Mouse (Mus musculus): ENCODE results near the gene Hoxc12. TPM values are rescaled to one million over a fixed set of nuclear protein-coding genes. Genes with fewer than 3 reads are reported as not detected.

Gene Hoxc12
- polyA plus RNA-seq, 1 experiment, result not detected

GRCm38 (mm10) chr15:102934897-102935296 is 1.7 kb upstream of the Hoxc12 start:
- H3K4me1 ChIP-seq (ENCODE audit: control insufficient read depth, insufficient read depth, low read length), result no peaks in the 10 kb centered on the region
- TF ChIP-seq CTCF (IDR thresholded peaks at IDR 0.05; ENCODE audit: borderline replicate concordance, insufficient read depth, low read length) (no peak), POLR2A (IDR thresholded peaks at IDR 0.05; ENCODE audit: low read depth, low read length) (no peak)
- H3K27ac ChIP-seq (ENCODE audit: insufficient read depth, low read length), result no peak overlapping the region
- H3K4me3 ChIP-seq (ENCODE audit: insufficient read depth, low read length), result 0 out of 2 replicates have a peak overlapping the region, but pooled peaks have one; percentile 2

- no peak overlapping the region for H3K4me3 ChIP-seq (ENCODE audit: insufficient read depth, low read length)
- H3K27ac ChIP-seq (ENCODE audit: insufficient read depth, low read length), result no peak overlapping the region
- TF ChIP-seq POLR2A (IDR thresholded peaks at IDR 0.05; ENCODE audit: low read depth, low read length) (no peak), CTCF (IDR thresholded peaks at IDR 0.05; ENCODE audit: borderline replicate concordance, insufficient read depth, low read length) (no peak)
Observed at GRCm38 (mm10) chr15:102937036-102937666, 594 bp downstream of the Hoxc12 start.

GRCm38 (mm10) chr15:102939256-102940155 is 2.9 kb downstream of the Hoxc12 start:
- TF ChIP-seq POLR2A (IDR thresholded peaks at IDR 0.05; ENCODE audit: low read depth, low read length) (no peak), CTCF (IDR thresholded peaks at IDR 0.05; ENCODE audit: borderline replicate concordance, insufficient read depth, low read length) (no peak)
- no peak overlapping the region for H3K27ac ChIP-seq (ENCODE audit: insufficient read depth, low read length)
- no peak overlapping the region for H3K4me3 ChIP-seq (ENCODE audit: insufficient read depth, low read length)
- H3K4me1 ChIP-seq (ENCODE audit: control insufficient read depth, insufficient read depth, low read length), result no peaks in the 10 kb centered on the region

More at GRCm38 (mm10) chr15:102937036-102937666, 594 bp downstream of the Hoxc12 start:
- no peaks in the 10 kb centered on the region for H3K4me1 ChIP-seq (ENCODE audit: control insufficient read depth, insufficient read depth, low read length)

- no peaks in the 10 kb centered on the region for H3K4me1 ChIP-seq (ENCODE audit: control insufficient read depth, insufficient read depth, low read length)
- TF ChIP-seq CTCF (IDR thresholded peaks at IDR 0.05; ENCODE audit: borderline replicate concordance, insufficient read depth, low read length), result no peak
- TF ChIP-seq POLR2A (IDR thresholded peaks at IDR 0.05; ENCODE audit: low read depth, low read length), result no peak
- peak overlapping the region; percentile 19 for H3K4me3 ChIP-seq (ENCODE audit: insufficient read depth, low read length)
- no peak overlapping the region for H3K27ac ChIP-seq (ENCODE audit: insufficient read depth, low read length)
Observed at GRCm38 (mm10) chr15:102942739-102943467, 6.3 kb downstream of the Hoxc12 start.

GRCm38 (mm10) chr15:102943468-102943813 is 6.9 kb downstream of the Hoxc12 start:
- Histone ChIP-seq H3K27ac (ENCODE audit: insufficient read depth, low read length) (no peak overlapping the region), H3K4me1 (ENCODE audit: control insufficient read depth, insufficient read depth, low read length) (no peaks in the 10 kb centered on the region), H3K4me3 (ENCODE audit: insufficient read depth, low read length) (no peak overlapping the region)
- TF ChIP-seq CTCF (IDR thresholded peaks at IDR 0.05; ENCODE audit: borderline replicate concordance, insufficient read depth, low read length), result peak; percentile 32; the same call in 1 of the 2 replicates
- no peak for TF ChIP-seq POLR2A (IDR thresholded peaks at IDR 0.05; ENCODE audit: low read depth, low read length)

- no peak overlapping the region for H3K27ac ChIP-seq (ENCODE audit: insufficient read depth, low read length)
- no peaks in the 10 kb centered on the region for H3K4me1 ChIP-seq (ENCODE audit: control insufficient read depth, insufficient read depth, low read length)
- TF ChIP-seq CTCF (IDR thresholded peaks at IDR 0.05; ENCODE audit: borderline replicate concordance, insufficient read depth, low read length) (no peak), POLR2A (IDR thresholded peaks at IDR 0.05; ENCODE audit: low read depth, low read length) (no peak)
- H3K4me3 ChIP-seq (ENCODE audit: insufficient read depth, low read length), result no peak overlapping the region
Observed at GRCm38 (mm10) chr15:102945185-102946077, 8.9 kb downstream of the Hoxc12 start.

GRCm38 (mm10) chr15:102947276-102947675 is 10.7 kb downstream of the Hoxc12 start:
- no peaks in the 10 kb centered on the region for H3K4me1 ChIP-seq (ENCODE audit: control insufficient read depth, insufficient read depth, low read length)
- TF ChIP-seq POLR2A (IDR thresholded peaks at IDR 0.05; ENCODE audit: low read depth, low read length) (no peak), CTCF (IDR thresholded peaks at IDR 0.05; ENCODE audit: borderline replicate concordance, insufficient read depth, low read length) (no peak)
- no peak overlapping the region for H3K27ac ChIP-seq (ENCODE audit: insufficient read depth, low read length)
- H3K4me3 ChIP-seq (ENCODE audit: insufficient read depth, low read length), result no peak overlapping the region

- Histone ChIP-seq H3K4me1 (ENCODE audit: control insufficient read depth, insufficient read depth, low read length) (no peaks in the 10 kb centered on the region), H3K4me3 (ENCODE audit: insufficient read depth, low read length) (no peak overlapping the region), H3K27ac (ENCODE audit: insufficient read depth, low read length) (no peak overlapping the region)
- TF ChIP-seq POLR2A (IDR thresholded peaks at IDR 0.05; ENCODE audit: low read depth, low read length), result no peak
- no peak for TF ChIP-seq CTCF (IDR thresholded peaks at IDR 0.05; ENCODE audit: borderline replicate concordance, insufficient read depth, low read length)
Observed at GRCm38 (mm10) chr15:102948842-102949241, 12.3 kb downstream of the Hoxc12 start.

GRCm38 (mm10) chr15:102949696-102950095 is 13.1 kb downstream of the Hoxc12 start:
- no peak for TF ChIP-seq POLR2A (IDR thresholded peaks at IDR 0.05; ENCODE audit: low read depth, low read length)
- TF ChIP-seq CTCF (IDR thresholded peaks at IDR 0.05; ENCODE audit: borderline replicate concordance, insufficient read depth, low read length), result no peak
- H3K27ac ChIP-seq (ENCODE audit: insufficient read depth, low read length), result no peak overlapping the region
- no peak overlapping the region for H3K4me3 ChIP-seq (ENCODE audit: insufficient read depth, low read length)
- H3K4me1 ChIP-seq (ENCODE audit: control insufficient read depth, insufficient read depth, low read length), result no peaks in the 10 kb centered on the region
